Mouse (Mus musculus): ENCODE data around the gene Tanc1.
A peak's percentile ranks its signal among the peaks of the same experiment; 100 is the strongest.

The Tanc1 gene

DNA sequence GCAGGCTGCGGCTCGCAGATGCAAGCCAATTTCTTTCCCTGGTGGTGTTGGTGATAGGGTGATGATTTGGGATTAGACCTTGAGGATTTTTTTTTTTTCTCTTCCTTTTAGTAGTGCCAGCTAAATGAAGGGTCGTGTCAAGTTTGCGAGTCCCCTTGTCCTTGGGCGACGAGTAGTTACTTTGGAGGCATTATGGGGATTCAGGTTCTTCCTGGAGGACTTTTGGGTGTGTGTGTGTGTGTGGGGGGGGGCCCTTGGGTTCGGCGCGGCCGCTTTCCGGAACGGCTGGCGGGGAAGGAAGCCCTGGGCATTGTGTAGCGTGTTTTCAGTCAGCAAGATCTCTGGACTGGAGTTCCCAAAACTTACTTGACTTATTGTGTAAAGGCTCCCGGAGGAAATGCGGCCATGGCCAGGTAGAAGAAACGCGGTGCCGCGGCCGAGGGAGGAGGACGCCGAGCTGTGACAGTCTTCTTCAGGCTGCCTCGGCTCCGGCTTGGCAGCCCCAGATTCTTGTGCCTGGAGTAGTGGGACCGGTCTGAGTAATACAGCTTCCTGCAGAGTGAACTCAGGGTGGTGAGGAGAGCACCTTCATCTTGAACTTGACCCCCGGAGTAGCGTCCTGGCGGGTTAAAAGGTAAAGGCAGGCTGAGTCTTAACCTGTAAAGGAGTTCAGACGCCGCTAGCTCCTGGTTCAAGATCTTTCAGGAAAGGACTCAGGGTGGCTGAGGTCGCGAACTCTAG is 1.1 kb downstream of the Tanc1 start:
- DNase-seq (ENCODE audit: low read depth in 2 of 2, low spot score in 2 of 2) = peak; percentile 6 to 27

DNA sequence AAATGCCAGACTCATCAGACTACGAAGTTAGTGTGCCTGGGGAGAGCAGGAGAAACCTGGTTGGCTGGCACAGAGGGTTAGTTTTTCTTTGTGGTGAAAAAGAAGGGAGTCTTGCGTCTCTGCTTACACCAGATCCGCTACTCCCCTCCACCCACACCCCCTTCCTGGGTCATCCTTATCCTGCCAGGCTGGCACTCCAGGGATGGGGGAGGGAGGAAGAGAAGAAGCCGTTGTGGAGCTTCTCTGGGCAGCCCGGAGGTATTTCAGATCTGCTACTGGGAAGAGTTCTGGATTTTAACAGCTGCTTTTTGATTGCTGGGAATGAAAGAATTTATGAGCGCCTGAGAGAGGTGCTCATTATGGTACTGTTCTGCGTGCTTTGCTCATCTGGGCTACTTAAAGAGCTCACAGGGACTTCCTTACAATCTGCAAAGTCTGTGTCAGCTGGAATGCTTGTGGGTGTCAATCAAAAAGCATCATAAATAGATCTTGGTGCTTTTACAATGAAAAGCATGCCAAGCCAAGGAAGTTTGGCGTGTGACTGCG is 1.7 kb downstream of the Tanc1 start:
- DNase-seq (ENCODE audit: low read depth in 2 of 2, low spot score in 2 of 2) = no peak

DNA sequence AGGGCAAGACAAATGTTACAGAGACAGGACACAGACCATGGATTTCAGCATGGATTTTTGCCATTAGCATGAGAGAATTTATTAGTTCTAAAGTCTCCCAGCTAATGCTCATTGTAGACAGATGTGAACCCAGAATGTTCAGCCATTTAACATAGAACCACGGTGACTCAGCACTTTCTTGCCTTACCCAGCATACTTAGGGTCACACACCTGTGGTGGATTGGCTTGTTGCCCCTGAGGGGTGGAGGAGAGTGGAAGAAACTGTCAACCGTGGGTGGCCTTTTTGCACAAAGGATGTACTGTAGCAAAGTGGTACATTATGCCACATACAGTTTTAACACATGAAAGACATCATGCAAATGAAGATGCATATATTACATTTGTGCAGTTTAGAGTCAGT is 5.0 kb downstream of the Tanc1 start:
- DNase-seq (ENCODE audit: low read depth in 2 of 2, low spot score in 2 of 2) = no peak

DNA sequence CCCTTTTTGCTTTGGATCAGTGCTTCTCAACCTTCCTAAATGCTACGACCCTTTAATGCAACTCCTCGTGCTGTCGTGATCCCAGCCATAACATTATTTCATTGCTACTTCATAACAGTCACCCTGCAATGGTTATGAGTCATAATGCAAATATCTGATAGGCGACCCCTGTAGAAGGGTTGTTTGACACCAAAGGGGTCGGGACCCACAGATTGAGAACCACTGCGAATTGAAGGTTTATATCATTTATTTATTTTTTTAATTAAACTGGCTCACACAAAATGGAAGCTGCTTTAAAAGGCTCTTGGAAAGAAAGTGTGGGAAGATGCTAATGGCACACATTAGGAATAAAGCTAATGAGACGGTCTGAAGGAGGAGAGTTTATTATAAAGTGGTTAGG is 7.2 kb downstream of the Tanc1 start:
- no peak for DNase-seq (ENCODE audit: low read depth in 2 of 2, low spot score in 2 of 2)

DNA sequence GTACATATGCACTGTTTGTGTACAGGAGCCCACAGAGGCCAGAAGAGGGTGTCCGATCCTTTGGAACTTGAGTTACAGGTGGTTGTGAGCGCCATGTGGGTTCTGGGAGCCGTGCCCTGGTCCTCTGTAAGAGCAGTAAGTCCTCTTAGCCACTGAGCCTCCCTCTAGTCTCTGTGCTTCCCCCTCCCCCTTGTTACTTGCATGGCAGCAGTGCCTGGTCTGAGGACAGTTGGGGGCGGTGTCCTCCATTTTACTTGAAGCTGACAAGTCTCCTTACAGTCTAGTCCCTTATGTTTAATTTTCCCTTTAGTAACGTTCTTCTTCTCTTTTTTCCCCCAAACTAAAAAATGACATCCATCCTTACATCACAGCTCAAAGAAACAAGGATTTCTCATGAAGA is 8.8 kb downstream of the Tanc1 start:
- DNase-seq (ENCODE audit: low read depth in 2 of 2, low spot score in 2 of 2) = no peak

DNA sequence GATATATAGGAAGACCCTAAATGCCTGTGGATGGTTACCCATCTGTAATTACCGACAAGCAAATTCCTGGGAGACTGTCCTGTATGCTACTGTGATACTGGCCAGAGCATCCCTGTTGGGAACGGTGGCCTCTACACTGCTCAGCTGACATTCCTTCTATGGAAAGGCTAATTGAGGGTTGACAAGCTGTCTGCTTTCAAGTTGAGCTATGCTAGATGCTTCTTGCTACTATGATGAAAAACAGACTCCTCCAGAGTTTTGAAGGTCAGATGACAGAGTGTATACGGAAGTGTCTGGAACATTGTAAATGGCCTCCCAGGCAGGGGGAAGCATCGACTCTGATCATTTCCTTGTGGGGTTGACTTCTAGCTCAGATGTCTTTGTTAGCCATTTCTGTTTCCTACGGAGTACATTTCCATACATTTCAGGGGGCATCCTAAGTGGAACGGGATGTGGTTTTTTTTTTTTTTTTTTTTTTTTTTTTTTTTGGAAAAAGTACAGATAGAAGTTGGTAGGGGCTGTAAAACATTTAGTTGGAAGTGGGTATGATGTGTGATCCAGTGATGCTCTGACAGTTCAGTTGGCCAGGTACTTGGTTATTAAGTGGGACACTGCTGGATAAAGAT is 10.8 kb downstream of the Tanc1 start:
- DNase-seq (ENCODE audit: low read depth in 2 of 2, low spot score in 2 of 2) = no peak

DNA sequence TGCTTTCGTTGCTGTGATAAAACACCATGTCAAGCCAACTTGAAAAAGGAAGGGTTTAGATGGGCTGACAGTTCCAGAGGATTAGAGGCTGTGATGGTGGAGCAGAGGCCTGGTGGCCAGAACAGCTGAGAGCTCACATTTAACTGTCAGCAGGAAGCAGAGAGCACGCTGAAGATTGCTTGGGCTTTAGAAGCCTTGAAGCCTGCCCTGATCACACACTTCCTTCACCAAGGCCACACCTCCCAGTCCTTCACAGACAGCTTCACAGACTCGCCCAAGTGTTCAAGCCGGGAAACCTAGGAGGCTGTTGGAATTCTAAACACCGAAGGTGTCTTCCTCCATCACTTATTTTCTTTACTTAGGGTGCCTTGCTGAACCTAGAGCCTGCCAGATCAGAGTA is 12.0 kb downstream of the Tanc1 start:
- DNase-seq (ENCODE audit: low read depth in 2 of 2, low spot score in 2 of 2) = no peak

DNA sequence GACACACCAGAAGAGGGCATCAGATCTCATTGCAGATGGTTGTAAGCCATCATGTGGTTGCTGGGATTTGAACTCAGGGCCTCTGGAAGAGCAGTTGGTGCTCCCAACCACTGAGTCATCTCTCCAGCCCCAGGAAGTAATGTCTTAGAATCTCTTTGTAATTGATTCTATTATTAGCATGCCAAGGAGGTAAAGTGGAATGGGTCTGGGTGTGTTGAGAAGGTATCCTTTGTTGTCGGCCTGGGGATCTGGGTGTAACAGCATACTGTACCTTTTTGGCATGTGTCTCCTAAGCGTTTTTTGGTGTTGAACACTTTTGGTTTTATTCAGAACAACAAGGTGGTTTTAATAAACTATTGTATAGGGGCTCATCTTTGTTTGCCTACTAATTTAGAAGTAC is 13.6 kb downstream of the Tanc1 start:
- DNase-seq (ENCODE audit: low read depth in 2 of 2, low spot score in 2 of 2) = no peak

DNA sequence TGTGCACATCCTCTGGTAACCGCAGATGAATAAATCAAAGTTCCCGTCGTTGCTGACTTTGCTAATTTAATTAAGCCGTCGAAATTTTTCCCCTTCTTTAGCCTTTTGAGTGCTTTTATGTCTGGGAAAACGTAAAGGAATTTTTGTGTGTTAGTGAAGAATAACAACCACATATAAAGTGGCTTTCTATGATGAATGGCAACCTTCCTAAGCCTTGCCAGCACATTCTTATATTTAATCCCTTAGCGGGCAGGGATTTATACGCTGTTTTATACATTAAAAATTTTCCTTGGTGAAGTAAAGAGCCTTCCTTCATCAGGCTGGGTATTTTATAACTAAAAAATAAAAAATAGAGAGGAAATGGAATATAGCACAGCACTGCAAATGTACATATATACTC is 14.1 kb downstream of the Tanc1 start:
- no peak for DNase-seq (ENCODE audit: low read depth in 2 of 2, low spot score in 2 of 2)

DNA sequence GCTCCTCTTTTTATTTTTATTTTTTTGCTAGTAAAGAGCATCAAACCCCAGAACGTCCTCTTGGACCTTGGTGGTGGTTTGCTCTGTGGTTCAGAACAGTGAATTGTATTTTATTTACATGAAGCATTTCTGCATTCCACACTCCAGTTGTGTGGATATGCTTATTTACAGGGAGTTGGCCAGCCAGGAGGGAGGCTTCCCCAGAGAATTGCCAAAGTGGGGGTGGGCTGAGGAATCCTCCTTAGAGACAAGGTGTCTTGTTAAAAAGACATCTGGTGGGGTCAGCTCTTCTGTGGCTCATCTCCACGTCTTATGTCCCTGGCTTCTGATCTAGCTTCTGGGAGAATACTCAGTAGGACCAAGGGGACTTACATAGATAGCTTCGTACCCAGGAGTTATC is 14.6 kb downstream of the Tanc1 start:
- DNase-seq (ENCODE audit: low read depth in 2 of 2, low spot score in 2 of 2) = no peak

DNA sequence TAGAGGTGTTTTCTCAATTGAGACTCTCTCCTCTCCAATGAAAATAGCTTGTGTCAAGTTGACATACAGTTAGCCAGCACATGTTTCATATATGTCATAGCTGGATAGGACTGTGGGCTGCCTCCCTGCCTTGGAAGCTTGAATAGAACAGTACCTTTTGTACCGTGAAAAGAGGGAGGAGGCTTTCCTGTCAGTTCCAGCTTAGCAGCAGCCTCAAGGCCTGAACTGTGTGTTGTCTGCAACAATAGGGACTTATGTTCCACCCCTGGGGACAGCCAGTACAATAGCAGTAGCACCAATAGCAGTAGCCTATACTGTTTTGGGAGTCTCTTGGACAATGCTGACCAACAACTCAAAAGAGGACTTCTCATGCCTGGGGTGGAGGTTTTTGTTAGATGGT is 15.7 kb downstream of the Tanc1 start:
- DNase-seq (ENCODE audit: low read depth in 2 of 2, low spot score in 2 of 2) = no peak

DNA sequence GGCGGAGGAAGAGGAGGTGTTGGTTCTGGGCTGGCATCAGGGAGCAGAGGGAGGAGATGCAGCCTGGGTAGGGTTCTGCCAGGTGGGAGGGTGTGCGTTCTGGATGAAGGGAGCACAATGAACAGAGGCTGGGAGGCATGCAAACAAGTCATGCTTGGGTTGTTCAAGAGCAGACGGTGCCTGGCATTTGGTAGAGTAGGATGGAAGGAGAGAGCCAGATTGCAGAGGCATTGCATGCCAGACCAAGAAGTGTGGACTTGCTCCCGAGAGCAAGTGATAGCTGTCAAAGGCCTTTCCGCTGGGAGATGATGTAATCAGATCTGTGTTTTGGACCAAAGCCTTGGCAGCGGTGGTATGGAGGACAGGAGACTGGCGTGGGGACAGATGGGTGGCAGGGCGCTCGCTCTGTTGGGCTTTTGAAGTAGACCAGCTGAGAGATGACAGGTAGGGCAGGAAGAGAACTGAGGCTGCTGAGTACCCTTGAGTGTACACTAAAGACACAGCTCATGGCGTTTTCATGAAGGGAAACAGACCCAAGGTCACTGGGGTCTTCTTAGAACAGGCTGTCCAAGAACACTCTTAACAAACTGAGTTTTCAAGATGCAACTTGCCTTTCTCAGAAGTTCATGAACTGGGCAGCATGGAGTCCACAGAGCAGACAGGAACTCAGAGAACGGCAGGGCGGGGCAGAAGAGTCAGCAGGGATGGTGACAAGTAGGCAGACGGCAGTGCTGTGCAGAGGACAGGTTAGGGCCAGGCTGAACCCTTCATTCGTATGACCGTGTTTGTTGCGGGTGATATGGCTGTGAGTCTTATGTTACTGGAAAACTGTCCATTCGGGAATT is 16.4 kb downstream of the Tanc1 start:
- no peak for DNase-seq (ENCODE audit: low read depth in 2 of 2, low spot score in 2 of 2)

DNA sequence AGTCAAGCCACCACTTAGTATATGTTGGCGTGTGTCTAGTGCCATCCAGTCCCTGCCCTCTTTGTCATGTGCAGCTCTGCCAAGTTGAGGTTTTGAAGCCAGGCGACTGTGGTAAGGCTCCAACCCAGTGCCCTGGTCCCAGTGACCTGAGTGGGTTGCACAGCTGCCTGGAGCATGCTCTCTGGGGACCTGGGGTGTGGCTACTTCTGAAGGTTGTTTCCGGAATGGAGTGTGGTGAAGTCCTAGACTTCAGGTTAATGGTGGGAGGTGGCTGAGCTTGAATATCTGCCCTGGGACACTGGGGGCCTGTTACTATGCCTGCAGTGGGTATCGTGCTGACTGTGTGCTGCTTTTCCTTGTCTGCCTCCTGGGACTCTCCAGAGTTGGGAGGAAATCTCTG is 18.0 kb downstream of the Tanc1 start:
- peak; percentile 35 to 48 for DNase-seq (ENCODE audit: low read depth in 2 of 2, low spot score in 2 of 2)

DNA sequence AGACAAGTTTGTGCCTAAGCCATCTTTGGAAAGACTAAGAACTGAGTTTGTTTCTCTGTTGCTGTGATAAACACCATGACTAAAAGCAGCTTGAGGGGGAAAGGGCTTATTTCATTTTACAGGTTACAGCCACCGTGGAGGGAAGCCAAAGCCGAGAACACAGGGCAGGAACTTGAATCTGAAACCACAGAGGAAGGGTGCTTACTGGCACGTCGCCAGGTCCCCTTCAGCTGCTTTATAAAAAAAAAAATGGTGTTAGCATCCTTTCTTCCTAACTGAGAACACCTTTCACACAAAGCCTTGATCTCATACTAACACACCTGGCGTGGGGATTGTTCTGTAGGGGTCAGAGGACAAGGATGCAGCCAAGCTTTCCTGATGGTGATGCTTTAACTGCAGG is 19.6 kb downstream of the Tanc1 start:
- peak; percentile 65 to 79 for DNase-seq (ENCODE audit: low read depth in 2 of 2, low spot score in 2 of 2)

DNA sequence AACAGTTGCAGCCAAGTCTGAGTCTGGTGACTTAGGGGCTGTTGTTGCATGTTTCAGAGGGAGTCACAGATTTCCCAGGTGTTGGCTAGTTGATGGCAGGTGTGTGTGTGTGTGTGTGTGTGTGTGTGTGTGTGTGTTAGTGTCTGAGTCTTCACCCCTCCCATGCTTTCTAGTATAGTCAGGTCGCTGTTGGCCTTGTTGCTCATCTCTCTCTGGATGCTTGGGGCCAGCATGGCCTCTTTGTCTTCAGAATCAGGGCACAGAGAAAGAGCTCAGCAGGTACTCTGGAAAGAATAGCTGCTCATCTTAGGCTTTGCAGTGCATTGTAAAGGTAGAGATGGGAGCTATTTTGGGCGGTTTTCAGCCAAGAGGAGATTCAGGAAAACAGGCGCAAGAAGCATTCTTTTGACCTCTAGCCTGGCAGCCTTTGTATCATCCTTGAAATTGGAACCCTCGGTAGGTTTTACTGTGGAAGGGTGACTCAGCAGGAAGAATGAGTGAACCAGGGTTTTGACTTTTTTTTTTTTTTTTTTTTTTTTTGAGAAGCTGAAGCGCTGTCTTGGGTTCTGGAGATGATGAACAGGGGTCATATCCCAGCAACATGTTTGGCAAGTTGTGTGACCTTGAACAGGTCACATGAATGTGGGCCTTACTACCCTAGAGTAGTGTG is 22.1 kb downstream of the Tanc1 start:
- DNase-seq (ENCODE audit: low read depth in 2 of 2, low spot score in 2 of 2) = no peak

DNA sequence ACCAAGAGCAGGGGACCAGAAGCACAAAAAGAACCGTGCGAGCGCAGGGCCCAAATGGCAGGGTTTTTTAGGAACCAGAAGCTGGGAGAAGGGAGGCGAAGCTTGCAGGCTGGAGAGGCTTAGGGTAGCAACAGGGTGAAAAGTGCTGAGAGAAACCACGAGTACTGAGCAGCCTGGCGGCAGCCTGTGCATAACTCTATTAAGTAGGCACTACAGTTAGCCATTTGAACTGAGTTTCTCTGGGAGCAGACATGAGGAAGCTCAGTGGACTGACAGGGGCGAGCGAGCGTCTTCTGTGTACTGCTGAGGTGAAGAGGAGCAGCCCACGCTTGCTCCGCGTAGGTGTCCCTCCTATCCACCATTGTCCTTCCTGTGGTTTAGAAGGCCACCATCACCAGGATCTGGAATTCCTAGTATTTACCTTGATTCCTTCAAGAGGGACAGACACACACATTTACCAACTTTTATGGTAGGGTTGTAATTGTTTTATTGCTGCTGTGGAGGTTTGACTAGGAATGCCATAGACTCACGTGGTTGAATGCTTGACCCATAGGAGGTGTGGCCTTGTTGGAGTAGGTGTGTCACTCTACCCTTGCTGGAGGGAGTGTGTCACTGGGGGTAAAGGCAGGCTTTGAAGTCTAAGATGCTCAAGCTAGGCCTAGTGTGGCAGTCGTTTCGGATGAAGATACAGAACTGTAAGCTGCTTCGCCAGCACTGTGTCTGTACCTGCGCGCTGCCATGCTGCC is 25.4 kb downstream of the Tanc1 start:
- no peak for DNase-seq (ENCODE audit: low read depth in 2 of 2, low spot score in 2 of 2)

DNA sequence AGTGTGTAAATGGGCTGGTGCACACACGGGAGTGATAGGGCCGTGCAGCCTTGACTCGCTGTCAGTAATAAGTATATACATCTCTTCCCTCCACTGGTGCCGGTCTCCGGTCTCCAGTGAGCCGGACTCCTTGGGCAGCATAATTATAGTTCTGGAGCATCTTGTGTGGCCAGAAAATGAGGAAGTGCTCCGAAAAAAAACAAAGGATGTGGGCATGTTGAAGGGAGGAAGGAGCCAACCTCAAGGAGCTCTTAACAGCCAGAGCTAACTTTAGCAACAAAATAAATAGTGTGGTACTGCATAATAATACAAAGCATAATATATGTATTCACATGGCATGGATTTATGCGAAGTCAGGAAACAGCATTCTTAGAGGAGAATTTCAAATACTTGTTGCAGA is 30.9 kb downstream of the Tanc1 start:
- DNase-seq (ENCODE audit: low read depth in 2 of 2, low spot score in 2 of 2) = no peak

DNA sequence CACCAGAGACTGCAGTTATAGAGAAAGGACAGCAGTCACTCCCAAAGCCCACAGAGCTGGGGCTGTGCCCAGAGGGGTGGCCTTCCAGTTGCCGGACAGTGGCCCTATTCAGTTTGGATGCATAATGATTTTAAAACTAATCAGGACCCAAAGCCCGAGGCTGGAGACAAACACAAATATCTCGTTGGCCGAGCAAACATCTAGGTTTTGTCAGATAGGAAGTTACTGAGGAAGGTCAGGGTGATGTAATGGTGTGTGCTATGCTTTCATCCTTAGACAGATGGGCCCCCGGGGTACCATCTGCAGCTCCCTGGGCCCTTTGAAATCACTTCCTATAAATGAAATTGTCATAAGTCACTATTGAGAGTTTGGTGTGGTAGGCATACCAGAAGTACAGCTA is 33.0 kb downstream of the Tanc1 start:
- DNase-seq (ENCODE audit: low read depth in 2 of 2, low spot score in 2 of 2) = no peak

DNA sequence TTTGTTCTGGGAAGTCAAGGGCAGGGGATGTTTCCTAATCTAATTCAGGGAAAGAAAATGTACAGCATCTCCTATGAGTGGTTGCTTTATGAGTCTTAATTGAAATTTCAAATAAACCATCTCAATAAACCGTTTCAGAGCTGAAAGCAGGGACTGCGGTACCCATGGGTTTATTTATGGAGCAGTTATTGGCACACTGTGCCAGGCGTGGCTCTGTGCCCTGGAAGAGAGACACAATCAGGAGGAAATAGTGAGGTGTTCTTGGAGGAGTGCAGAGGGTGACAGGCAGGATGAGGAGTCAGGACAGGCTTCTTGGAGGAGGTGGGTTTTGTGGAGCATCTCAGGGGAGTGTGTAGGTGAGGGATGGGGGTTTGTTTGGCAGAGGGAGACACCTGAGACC is 33.7 kb downstream of the Tanc1 start:
- no peak for DNase-seq (ENCODE audit: low read depth in 2 of 2, low spot score in 2 of 2)

DNA sequence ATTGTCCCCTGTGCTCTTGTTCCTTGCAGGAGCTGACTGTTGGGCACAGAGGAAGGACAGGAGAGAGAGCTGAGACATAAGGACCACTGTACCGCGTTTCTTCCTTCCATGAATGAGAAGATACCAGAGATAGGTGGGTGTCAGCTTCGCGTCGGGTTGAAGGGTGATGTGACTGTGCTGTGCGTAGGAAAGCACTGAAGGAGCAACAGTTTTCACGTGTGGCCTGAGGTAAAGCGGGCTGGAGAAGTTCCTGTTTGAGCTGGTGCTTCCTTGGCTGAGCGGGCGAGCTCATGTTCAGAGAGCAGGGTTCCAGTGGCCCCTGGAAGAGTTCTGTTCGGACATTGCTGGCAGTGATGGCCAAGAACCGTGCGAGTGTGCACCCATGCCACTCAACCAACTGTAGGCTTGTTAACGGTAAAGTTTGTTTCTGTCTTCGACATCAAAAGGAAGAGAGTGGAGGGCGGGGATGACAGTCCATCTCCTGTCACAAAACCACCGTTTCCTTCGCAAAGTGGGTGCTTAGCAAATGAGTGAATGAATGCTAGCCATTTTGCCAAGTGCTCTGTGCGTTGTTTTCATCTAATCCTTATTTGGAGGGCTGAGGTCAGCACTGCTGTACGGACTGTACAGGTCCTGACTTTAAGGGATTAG is 35.0 kb downstream of the Tanc1 start:
- DNase-seq (ENCODE audit: low read depth in 2 of 2, low spot score in 2 of 2) = peak; percentile 24 to 50

All from CD8-positive naive resting alpha-beta T cell, adult 2 months (primary cell).